Mouse (Mus musculus) bone marrow, adult 2 months (tissue): ENCODE results near the gene Slc38a4.

ENCODE experiments used
- CTCF ChIP-seq: fragments of 200-500 bp; IDR thresholded peaks from 2 replicates; pipeline ENCODE4 v1.5.1; 2011; ENCODE audit warnings: low read length, control low read depth; ENCODE audit not compliant: control insufficient read depth, insufficient read depth
- POLR2A ChIP-seq: fragments of 200-500 bp; IDR thresholded peaks from 2 replicates; pipeline ENCODE4 v1.6.1; 2011; ENCODE audit warnings: low read depth, mild to moderate bottlenecking, control low read depth, low read length, borderline replicate concordance; ENCODE audit not compliant: control insufficient read depth

- no peak for TF ChIP-seq CTCF
- no peak for TF ChIP-seq POLR2A
Observed at GRCm38 (mm10) chr15:97028651-97029050, 27.1 kb downstream of the Slc38a4 start.
